Mouse (Mus musculus): ENCODE data around the gene Asic5. TPM values are rescaled to one million over a fixed set of nuclear protein-coding genes. Genes with fewer than 3 reads are reported as not detected.

Asic5 gene
- polyA plus RNA-seq, 1 experiment from 2014 or later = not detected

- 53% methylated on average over 2 of the region's 2 CpGs for WGBS
- H3K4me2 ChIP-seq (ENCODE audit: low read length) = no peak overlapping the region
- no peaks in the 10 kb centered on the region for H3K36me3 ChIP-seq (ENCODE audit: control insufficient read depth, insufficient read depth)
- ATAC-seq = no peak
- H3K27me3 ChIP-seq (replicated peaks; ENCODE audit: control insufficient read depth, insufficient read depth, low read length) = no peaks in the 10 kb centered on the region
- no peak overlapping the region for H3K27ac ChIP-seq (ENCODE audit: low read length)
- H3K9ac ChIP-seq (replicated peaks; ENCODE audit: low read depth, low read length) = no peak overlapping the region
- no peak overlapping the region for H3K4me3 ChIP-seq (replicated peaks; ENCODE audit: low read length)
- no peaks in the 10 kb centered on the region for H3K4me1 ChIP-seq (replicated peaks; ENCODE audit: control insufficient read depth, insufficient read depth, low read length)
- H3K9me3 ChIP-seq (ENCODE audit: control insufficient read depth, low read length) = no peaks in the 10 kb centered on the region
These were observed 7.6 kb downstream of the Asic5 start for GRCm38 (mm10) chr3:81989692-81990141.

DNA sequence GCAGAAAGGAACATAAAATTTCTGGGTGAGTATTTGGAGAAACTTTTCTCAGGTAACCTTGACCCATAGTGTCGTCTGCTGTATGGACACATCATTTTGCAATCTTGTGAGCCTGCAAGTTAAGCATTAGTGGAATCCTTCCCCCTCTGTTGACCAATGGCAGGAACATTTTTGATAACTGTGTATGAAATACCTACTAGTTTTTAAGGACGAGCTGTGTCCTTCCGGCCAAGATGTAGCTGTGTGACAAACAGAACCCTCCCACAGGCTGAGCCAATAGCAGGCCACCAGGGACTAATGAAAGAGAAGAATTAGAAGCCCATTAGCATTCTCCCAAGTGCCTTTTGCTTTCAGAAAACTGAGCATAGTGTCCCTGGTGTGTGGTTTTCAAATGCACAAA is 8.4 kb downstream of the Asic5 start:
- no peak for ATAC-seq
- no peaks in the 10 kb centered on the region for H3K27me3 ChIP-seq (replicated peaks; ENCODE audit: control insufficient read depth, insufficient read depth, low read length)
- no peaks in the 10 kb centered on the region for H3K36me3 ChIP-seq (ENCODE audit: control insufficient read depth, insufficient read depth)
- H3K4me2 ChIP-seq (ENCODE audit: low read length) = no peak overlapping the region
- no peak overlapping the region for H3K4me3 ChIP-seq (replicated peaks; ENCODE audit: low read length)
- no peaks in the 10 kb centered on the region for H3K9me3 ChIP-seq (ENCODE audit: control insufficient read depth, low read length)
- H3K27ac ChIP-seq (ENCODE audit: low read length) = no peak overlapping the region
- no peak overlapping the region for H3K9ac ChIP-seq (replicated peaks; ENCODE audit: low read depth, low read length)
- no peaks in the 10 kb centered on the region for H3K4me1 ChIP-seq (replicated peaks; ENCODE audit: control insufficient read depth, insufficient read depth, low read length)
- 59% methylated on average over 3 of the region's 3 CpGs for WGBS

- H3K9ac ChIP-seq (replicated peaks; ENCODE audit: low read depth, low read length) = no peak overlapping the region
These were observed 13.3 kb downstream of the Asic5 start for GRCm38 (mm10) chr3:81995371-81995770.

GRCm38 (mm10) chr3:81995988-81996387 is 13.9 kb downstream of the Asic5 start:
- ATAC-seq = peak; percentile 64

More at GRCm38 (mm10) chr3:81995371-81995770, 13.3 kb downstream of the Asic5 start:
- Histone ChIP-seq H3K4me1 (replicated peaks; ENCODE audit: control insufficient read depth, insufficient read depth, low read length) (no peaks in the 10 kb centered on the region), H3K36me3 (ENCODE audit: control insufficient read depth, insufficient read depth) (no peaks in the 10 kb centered on the region), H3K27ac (ENCODE audit: low read length) (no peak overlapping the region), H3K27me3 (replicated peaks; ENCODE audit: control insufficient read depth, insufficient read depth, low read length) (no peaks in the 10 kb centered on the region), H3K9me3 (ENCODE audit: control insufficient read depth, low read length) (no peaks in the 10 kb centered on the region), H3K4me3 (replicated peaks; ENCODE audit: low read length) (no peak overlapping the region), H3K4me2 (ENCODE audit: low read length) (no peak overlapping the region)
- 37% methylated on average over 4 of the region's 4 CpGs for WGBS
- no peak for ATAC-seq

GRCm38 (mm10) chr3:82007002-82007401 is 24.9 kb downstream of the Asic5 start:
- 87% methylated on average over 1 of the region's 1 CpGs for WGBS
- Histone ChIP-seq H3K27me3 (replicated peaks; ENCODE audit: control insufficient read depth, insufficient read depth, low read length) (no peaks in the 10 kb centered on the region), H3K4me3 (replicated peaks; ENCODE audit: low read length) (no peak overlapping the region), H3K9me3 (ENCODE audit: control insufficient read depth, low read length) (no peaks in the 10 kb centered on the region), H3K4me1 (replicated peaks; ENCODE audit: control insufficient read depth, insufficient read depth, low read length) (no peaks in the 10 kb centered on the region), H3K36me3 (ENCODE audit: control insufficient read depth, insufficient read depth) (no peaks in the 10 kb centered on the region), H3K4me2 (ENCODE audit: low read length) (no peak overlapping the region), H3K27ac (ENCODE audit: low read length) (no peak overlapping the region), H3K9ac (replicated peaks; ENCODE audit: low read depth, low read length) (no peak overlapping the region)
- ATAC-seq = no peak

More at GRCm38 (mm10) chr3:81995988-81996387, 13.9 kb downstream of the Asic5 start:
- 0% methylated on average over 1 of the region's 1 CpGs for WGBS
- H3K9me3 ChIP-seq (ENCODE audit: control insufficient read depth, low read length) = no peaks in the 10 kb centered on the region
- H3K27me3 ChIP-seq (replicated peaks; ENCODE audit: control insufficient read depth, insufficient read depth, low read length) = no peaks in the 10 kb centered on the region
- no peak overlapping the region for H3K4me3 ChIP-seq (replicated peaks; ENCODE audit: low read length)
- H3K36me3 ChIP-seq (ENCODE audit: control insufficient read depth, insufficient read depth) = no peaks in the 10 kb centered on the region
- H3K9ac ChIP-seq (replicated peaks; ENCODE audit: low read depth, low read length) = no peak overlapping the region
- no peak overlapping the region for H3K4me2 ChIP-seq (ENCODE audit: low read length)
- no peaks in the 10 kb centered on the region for H3K4me1 ChIP-seq (replicated peaks; ENCODE audit: control insufficient read depth, insufficient read depth, low read length)
- H3K27ac ChIP-seq (ENCODE audit: low read length) = no peak overlapping the region

DNA sequence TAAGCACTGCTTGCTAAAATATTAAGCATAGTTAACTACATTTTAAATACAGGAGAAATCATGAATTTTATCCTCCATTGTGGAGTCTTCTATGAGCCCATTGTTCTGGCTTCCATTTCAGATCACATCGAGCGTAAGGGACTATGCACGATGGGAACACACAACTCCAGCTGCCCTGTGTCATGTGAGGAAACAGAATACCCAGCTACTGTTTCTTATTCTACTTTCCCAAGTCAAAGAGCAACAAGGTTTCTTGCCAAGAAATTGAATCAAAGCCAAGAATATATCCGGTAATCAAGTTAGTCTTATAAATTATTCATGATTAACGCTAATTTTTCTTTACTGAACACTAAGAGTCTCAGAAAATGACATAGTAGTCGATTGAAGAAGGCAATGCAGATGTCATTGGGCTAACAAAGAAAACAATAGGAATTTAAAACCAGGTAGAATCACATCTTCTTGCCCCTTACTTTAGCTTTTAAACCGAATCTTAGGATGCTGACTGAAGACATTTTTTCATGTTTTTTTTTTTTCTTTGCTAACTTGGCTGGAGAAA is 32.1 kb downstream of the Asic5 start:
- Histone ChIP-seq H3K9ac (replicated peaks; ENCODE audit: low read depth, low read length) (no peak overlapping the region), H3K4me1 (replicated peaks; ENCODE audit: control insufficient read depth, insufficient read depth, low read length) (no peaks in the 10 kb centered on the region; the same call in 1 of the 2 replicates), H3K9me3 (ENCODE audit: control insufficient read depth, low read length) (no peaks in the 10 kb centered on the region), H3K4me3 (replicated peaks; ENCODE audit: low read length) (no peak overlapping the region), H3K36me3 (ENCODE audit: control insufficient read depth, insufficient read depth) (no peaks in the 10 kb centered on the region), H3K4me2 (ENCODE audit: low read length) (no peak overlapping the region), H3K27me3 (replicated peaks; ENCODE audit: control insufficient read depth, insufficient read depth, low read length) (no peaks in the 10 kb centered on the region), H3K27ac (ENCODE audit: low read length) (no peak overlapping the region)
- 10% methylated on average over 7 of the region's 7 CpGs for WGBS
- peak; percentile 78 for ATAC-seq

GRCm38 (mm10) chr3:82022421-82022920 is 40.4 kb downstream of the Asic5 start:
- Histone ChIP-seq H3K9me3 (ENCODE audit: control insufficient read depth, low read length) (no peaks in the 10 kb centered on the region), H3K9ac (replicated peaks; ENCODE audit: low read depth, low read length) (no peak overlapping the region), H3K4me2 (ENCODE audit: low read length) (no peak overlapping the region), H3K27ac (ENCODE audit: low read length) (no peak overlapping the region), H3K4me1 (replicated peaks; ENCODE audit: control insufficient read depth, insufficient read depth, low read length) (no peaks in the 10 kb centered on the region), H3K27me3 (replicated peaks; ENCODE audit: control insufficient read depth, insufficient read depth, low read length) (no peaks in the 10 kb centered on the region), H3K4me3 (replicated peaks; ENCODE audit: low read length) (no peak overlapping the region), H3K36me3 (ENCODE audit: control insufficient read depth, insufficient read depth) (no peaks in the 10 kb centered on the region)
- 93% methylated on average over 8 of the region's 8 CpGs for WGBS
- ATAC-seq = no peak

GRCm38 (mm10) chr3:82023065-82023464 is 41.0 kb downstream of the Asic5 start:
- no peak for ATAC-seq
- H3K4me1 ChIP-seq (replicated peaks; ENCODE audit: control insufficient read depth, insufficient read depth, low read length) = no peaks in the 10 kb centered on the region
- H3K36me3 ChIP-seq (ENCODE audit: control insufficient read depth, insufficient read depth) = no peaks in the 10 kb centered on the region
- H3K4me3 ChIP-seq (replicated peaks; ENCODE audit: low read length) = no peak overlapping the region
- H3K4me2 ChIP-seq (ENCODE audit: low read length) = no peak overlapping the region
- H3K9ac ChIP-seq (replicated peaks; ENCODE audit: low read depth, low read length) = no peak overlapping the region
- no peaks in the 10 kb centered on the region for H3K9me3 ChIP-seq (ENCODE audit: control insufficient read depth, low read length)
- no peak overlapping the region for H3K27ac ChIP-seq (ENCODE audit: low read length)
- no peaks in the 10 kb centered on the region for H3K27me3 ChIP-seq (replicated peaks; ENCODE audit: control insufficient read depth, insufficient read depth, low read length)
- 76% methylated on average over 3 of the region's 3 CpGs for WGBS

DNA sequence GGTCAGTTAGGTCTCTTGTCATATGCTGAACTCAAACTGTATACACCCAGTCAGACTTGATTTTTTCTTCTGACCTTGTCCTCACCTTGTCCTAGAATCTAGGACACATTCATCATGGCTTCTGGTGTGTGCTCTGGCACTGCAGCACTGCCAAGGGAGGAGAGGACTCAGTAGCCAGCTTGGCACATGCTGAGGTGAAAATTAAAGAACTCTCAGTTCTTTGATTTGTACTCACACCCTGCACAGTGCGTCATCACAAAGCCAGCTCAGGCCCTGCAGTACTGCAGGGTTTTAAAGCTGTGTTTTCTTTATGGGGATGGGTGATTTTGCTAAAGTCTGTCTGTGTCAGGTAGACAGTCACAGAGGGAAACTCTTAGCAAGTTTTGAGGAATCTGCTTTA is 45.2 kb downstream of the Asic5 start:
- Histone ChIP-seq H3K9me3 (ENCODE audit: control insufficient read depth, low read length) (no peaks in the 10 kb centered on the region), H3K27me3 (replicated peaks; ENCODE audit: control insufficient read depth, insufficient read depth, low read length) (no peaks in the 10 kb centered on the region), H3K9ac (replicated peaks; ENCODE audit: low read depth, low read length) (no peak overlapping the region), H3K27ac (ENCODE audit: low read length) (no peak overlapping the region), H3K4me1 (replicated peaks; ENCODE audit: control insufficient read depth, insufficient read depth, low read length) (no peaks in the 10 kb centered on the region), H3K4me2 (ENCODE audit: low read length) (no peak overlapping the region), H3K4me3 (replicated peaks; ENCODE audit: low read length) (no peak overlapping the region), H3K36me3 (ENCODE audit: control insufficient read depth, insufficient read depth) (no peaks in the 10 kb centered on the region)
- peak; percentile 66 for ATAC-seq
- 60% methylated on average over 1 of the region's 1 CpGs for WGBS

GRCm38 (mm10) chr3:82029229-82029628 is 47.1 kb downstream of the Asic5 start:
- Histone ChIP-seq H3K4me2 (ENCODE audit: low read length) (no peak overlapping the region), H3K9me3 (ENCODE audit: control insufficient read depth, low read length) (no peaks in the 10 kb centered on the region), H3K4me3 (replicated peaks; ENCODE audit: low read length) (no peak overlapping the region), H3K27me3 (replicated peaks; ENCODE audit: control insufficient read depth, insufficient read depth, low read length) (no peaks in the 10 kb centered on the region), H3K9ac (replicated peaks; ENCODE audit: low read depth, low read length) (no peak overlapping the region), H3K4me1 (replicated peaks; ENCODE audit: control insufficient read depth, insufficient read depth, low read length) (no peaks in the 10 kb centered on the region), H3K27ac (ENCODE audit: low read length) (no peak overlapping the region), H3K36me3 (ENCODE audit: control insufficient read depth, insufficient read depth) (0 out of 2 replicates have a peak, but pooled peaks cover 3% of the 10 kb centered on the region)
- peak; percentile 81 for ATAC-seq
- under 1% methylated on average over 3 of the region's 3 CpGs for WGBS

Measured in forebrain, embryonic 16.5 days (tissue).